Mouse (Mus musculus) myocyte (in vitro differentiated cells): ENCODE data around the gene 2210017I01Rik.

ENCODE experiments used
- MYOD1 ChIP-seq, 3 experiments: IDR thresholded peaks; one replicate each; pipeline ENCODE4 v1.6.1; 2011; ENCODE audit warnings: control low read depth in 2 of 3, low read depth in 2 of 3, mild to moderate bottlenecking in 2 of 3, moderate library complexity in 1 of 3; ENCODE audit not compliant: insufficient read length in 2 of 3, control insufficient read depth in 1 of 3
- POLR2A ChIP-seq: IDR thresholded peaks from one replicate; pipeline ENCODE4 v1.6.1; 2011; ENCODE audit warnings: low read depth, mild to moderate bottlenecking, control low read depth, moderate library complexity; ENCODE audit not compliant: insufficient read length

- TF ChIP-seq MYOD1 (IDR thresholded peaks at IDR 0.05; ENCODE audit: control insufficient read depth in 1 of 3, insufficient read length in 2 of 3, low read depth in 2 of 3) (no peak), POLR2A (no peak)
These were observed 2.5 kb upstream of the 2210017I01Rik start for GRCm38 (mm10) chr3:92609804-92610203.
